Mouse (Mus musculus) kidney, adult 18-20 months (tissue): ENCODE measurements around the gene Rasgef1b.
A peak's percentile ranks its signal among the peaks of the same experiment; 100 is the strongest.

ENCODE experiments used
- DNase-seq: peaks from one replicate; pipeline ENCODE4 v3.0.0; 2021

Gene Rasgef1b

DNA sequence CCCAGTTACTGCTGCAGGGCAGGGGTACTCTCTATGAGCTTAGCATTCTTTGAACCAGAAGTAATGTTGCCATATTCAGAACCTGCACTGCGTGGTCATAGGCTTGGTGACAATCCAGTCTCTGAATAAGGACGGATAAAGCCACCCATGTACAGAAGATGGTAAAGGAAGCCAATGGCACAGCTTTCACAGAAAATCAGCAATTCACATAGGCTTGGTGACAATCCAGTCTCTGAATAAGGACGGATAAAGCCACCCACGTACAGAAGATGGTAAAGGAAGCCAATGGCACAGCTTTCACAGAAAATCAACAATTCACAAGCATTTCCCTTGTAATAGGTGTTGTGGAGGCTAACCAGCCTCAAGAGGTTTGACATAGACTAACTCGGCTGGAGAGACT is 245.7 kb downstream of the Rasgef1b start:
- DNase-seq, result no peak

DNA sequence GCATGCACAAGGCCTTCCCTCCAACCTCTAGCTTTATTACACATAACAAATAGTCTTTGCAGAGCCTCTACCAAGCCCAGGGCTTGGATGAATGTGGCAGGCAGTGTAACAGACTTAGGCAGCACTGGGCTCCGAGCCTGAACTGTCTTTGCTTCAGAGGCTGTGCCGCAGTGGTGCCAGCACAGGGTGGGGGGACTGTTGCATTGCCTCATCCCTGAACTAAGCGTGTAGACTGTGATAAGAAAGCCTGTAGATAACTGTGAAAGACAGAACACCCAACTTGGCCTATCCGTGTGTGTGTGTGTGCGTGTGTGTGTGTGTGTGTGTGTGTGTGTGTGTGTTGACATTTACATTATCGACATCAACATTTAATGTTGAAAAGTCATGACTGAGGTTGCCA is 246.3 kb downstream of the Rasgef1b start:
- DNase-seq, result no peak

DNA sequence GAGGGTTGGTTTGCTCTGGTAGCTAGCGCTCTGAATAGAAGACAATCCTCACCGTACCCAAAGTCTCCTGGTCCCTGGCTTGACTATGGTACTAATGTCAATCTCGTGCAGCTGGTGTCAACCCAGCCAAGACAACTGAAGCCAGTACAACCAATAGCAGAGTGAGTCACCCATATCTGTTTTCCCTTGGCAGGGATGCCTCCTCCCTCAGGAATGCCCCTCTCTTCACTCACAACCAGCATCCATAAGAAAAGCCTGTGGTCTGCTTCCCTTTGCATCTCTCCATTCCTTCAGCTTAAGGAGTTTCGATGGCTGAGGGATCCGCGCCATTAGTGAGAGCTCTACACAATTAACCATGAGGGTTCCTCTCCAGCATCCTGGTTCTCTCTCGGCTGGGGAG is 246.8 kb downstream of the Rasgef1b start:
- no peak for DNase-seq

DNA sequence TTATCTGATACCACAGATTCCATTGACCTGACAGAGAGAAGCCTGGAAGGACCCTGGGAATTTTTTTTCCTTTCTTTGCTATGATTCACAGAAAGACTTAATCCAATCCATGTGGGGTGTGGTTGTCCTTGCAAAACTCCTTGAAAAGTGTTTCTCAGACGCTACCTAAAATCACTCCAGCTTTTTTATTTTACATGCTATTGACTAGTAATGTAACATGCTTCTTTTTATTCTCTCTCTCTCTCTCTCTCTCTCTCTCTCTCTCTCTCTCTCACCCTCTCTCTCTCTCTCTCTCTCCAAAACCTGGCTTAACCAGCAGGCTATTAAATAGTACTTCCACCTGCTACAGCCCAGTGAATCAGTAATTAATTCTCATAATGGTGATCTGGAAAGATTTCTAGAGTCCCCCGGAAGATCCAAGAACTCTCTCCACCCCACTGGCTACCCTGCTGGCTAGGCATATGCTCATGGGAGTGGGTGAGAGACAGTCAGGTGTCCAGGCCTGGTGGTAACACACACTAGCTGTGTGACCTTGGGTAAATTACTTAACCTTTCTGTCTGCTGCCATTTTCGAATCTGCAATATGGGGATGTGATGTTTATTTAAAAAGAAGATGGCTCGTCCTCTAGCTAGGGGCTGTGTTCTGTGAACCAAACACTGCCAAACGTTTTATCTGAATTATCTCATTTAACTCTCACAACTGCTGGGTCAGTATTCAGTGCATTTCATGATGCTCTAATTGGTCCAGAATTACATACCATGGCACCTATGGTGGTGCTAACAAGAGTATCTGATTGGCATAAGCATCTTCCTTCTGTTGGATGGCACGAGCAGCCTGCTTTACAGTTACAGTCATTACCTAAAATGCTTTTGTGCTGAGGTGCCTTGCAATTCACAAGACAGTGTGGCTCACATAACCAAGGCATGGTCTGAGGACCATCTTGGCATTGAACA is 248.5 kb downstream of the Rasgef1b start:
- DNase-seq, result no peak

DNA sequence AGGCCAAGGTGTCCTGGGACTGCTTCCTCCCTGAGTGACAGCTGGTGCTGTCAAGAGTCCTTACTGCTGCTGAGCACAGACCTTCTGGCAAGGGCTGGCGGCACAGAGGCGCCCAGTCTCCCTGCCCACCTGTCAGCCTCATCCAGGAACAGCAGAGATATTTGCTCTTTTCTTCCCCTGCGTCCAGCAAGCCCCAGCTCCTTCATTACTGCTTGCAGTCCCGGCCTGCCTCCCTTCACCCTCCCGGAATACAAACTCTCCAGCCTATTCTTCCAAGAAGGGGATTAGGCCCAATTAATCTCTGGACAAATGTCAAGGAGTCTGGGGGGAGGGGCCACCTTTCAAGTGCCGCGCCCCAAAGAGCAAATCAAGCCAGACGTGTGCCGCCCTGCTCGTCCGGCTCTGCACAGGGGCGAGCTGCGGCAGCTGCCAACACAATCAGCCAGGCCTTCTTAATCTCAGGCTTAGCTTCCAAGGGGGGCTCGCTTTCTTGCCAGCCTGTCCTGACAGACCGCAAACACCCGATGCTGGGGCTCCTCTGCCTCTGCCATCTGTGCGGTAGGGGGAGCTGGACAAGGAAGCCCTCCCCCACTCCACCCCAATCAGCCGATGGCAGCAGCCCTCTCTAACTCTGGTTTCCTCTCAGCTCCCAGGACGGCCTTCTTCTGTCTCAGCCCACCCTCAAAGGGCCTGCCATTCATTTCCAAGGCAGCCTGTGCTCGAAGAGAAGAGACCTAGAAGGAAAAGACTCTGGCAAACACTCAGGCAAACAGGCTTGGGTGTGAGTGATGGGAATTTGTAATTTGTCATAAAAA is 249.4 kb downstream of the Rasgef1b start:
- peak; percentile 20 for DNase-seq

DNA sequence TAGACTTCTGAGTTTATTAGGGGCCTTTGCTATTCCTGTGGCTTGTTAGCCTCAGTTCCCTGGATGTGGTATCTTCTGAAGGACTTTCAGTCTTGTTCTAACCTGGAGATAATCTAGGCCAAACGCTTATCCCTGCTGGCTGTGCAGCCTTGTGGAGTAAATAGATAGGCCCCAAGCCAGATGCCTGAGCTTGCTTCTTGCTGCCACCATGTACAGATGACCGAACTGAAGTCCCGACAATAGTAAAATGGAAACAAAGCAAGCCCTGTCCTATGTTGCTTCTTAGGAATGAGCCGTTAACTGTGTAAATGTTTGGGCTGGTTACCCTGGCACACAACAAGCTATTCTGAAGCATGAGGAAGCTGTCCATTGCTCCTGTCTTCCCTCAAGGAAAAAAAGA is 250.1 kb downstream of the Rasgef1b start:
- DNase-seq, result no peak

DNA sequence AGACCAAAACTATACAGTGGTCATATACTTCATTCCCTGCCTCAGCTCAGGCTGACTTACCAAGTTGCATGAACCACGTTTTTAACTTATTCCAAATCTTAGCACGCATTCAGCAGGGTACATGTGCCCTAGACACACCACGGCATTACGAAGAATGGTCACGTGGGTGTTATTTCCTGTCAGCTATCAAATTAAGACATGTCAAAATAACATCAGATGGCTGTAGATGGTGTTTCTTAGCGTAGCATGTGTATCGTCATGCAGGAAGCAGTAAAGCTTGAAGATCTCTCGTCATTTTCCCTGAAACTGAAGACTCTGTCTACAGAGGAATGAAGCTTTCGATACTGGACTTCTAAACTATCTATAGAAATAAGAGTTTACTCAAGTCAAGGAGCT is 251.4 kb downstream of the Rasgef1b start:
- no peak for DNase-seq

DNA sequence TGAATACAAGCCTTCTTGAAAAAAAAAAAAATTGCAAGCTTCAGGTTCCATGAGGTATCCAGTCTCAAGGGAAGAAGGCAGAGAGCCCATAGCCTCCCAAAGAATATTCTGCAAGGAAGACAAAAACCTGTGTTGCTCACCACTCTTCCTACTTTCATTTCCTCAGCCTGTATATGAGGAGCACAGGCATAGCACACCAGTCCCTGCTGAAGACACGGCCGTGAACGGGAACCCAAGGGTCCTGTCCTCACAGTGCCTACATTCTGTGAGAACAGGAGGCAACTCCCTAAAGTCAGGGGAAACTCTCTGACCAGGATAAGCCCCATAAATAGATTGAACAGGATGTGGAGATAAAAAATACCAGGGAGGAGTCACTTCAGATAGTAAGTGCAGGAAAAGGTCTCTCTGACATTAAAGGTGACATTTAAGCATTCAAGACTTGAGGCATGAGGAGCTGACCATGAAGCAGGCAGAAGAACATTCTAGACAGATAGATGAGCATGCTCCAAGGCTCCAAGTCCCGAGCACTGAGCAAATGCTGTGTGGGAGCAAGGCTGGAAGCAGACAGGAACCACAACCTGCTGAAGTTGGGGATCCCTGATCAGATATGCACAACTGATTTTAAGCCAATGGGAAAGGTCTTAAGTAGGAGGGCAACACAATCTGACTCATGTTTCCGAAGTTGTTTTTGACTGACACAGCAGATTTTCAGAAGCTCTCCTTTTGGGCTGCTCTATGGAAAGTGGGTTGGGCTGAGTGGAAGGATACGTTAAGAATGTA is 252.0 kb downstream of the Rasgef1b start:
- no peak for DNase-seq

DNA sequence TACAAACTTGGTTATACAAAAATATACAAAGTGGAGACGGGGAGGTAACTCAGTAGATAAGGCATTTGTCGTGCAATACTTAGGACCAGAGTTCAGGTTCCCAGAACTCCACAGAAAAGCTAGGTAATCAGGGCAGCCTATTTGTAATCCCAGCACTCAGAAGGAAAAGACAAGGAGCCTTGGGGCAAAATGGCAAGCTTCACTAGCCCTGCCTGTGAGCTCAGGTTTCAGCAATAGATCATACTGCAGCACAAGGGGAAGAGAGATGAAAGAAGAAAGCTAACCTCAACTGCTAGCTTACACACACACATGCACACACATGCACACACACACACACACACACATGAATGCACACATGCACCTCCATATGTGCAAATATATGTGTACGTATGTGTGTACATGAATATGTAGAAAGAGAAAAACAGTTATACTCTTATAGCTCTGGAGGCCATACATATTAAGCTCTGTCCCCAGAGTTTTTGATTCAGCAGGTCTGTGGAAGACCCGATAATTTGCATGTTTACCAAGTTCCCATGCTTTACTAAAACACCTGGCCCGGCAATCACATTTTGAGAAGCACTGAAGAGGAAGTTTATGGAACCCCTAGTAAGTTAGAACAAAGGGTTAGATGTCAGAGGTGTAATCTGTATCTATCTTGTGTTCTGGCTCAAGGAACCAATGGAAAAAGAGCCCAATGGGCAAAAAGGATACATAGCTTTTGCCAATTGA is 256.1 kb downstream of the Rasgef1b start:
- no peak for DNase-seq

DNA sequence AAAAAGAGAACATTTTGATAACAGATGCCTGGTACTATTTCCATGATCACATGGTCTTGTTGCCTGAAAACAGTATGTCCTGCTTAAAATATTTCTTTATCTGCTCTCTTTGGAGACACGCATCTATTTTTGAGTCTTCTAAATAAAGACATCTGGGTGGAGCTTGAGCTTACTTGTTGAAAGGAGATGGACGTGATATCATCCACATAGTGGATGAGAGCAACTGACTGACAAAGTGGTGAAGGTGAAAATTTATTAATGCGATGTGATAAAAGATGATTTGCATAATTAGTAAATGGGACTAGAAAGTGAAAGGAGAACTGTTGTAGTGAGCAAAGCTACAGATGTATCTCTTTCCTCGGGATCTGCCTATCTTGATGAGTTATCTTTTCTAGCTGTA is 257.1 kb downstream of the Rasgef1b start:
- DNase-seq, result no peak

DNA sequence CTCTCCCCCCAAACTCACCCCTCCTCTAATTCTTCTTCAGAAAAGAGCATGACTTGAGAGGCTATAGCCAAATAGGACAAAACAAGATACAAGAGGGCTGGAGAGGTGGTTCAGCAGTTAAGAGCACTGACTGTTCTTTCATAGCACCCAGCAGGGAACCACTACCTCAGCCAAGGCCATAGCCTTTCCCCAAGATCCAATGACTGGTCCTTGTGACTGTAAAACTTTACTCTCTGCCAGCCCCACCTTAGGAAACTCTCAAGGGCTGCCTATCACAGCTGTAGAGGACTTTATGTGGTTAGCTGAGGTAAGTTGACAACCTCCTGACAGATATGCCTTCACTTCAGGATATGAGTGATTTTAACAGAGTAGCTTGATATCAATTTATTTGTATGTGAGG is 258.3 kb downstream of the Rasgef1b start:
- DNase-seq, result no peak

DNA sequence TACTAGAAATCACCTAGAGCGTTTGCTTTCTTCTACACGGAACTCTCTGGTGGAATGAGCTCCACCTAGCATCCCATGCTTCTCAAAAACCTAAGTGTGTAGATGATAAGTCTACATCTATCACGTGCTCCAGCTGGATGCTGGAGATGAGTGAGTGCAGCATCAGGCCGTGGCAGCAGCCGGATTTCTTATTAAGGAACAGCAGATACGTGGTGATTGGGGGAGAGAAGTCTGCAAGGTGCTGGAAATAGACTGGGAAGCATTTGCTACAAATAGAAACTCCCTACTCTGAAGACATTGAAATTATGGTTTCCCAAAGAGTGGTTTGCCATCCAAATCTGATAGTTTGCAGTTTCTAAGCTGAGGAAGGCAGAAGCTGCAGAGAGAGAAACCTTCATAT is 269.9 kb downstream of the Rasgef1b start:
- DNase-seq, result no peak

DNA sequence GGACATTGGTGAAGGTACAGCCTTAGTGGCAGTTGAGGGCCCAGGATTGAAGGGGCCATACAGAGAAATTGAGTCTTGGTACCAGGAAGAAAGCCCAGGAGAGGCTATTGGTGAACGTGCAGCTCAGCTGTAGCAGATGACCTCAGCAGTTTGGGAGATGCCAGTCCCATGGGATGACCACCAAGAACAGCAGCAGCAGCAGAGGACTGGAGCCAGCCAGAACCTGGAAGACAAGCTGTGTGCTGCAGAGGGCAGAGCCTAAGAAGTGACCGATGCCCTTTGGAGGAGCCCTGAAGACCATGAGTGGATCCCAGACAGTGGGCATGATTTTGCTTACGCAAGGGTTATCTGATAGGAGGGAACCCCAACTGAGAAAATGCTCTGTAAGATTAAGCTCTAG is 271.6 kb downstream of the Rasgef1b start:
- no peak for DNase-seq

DNA sequence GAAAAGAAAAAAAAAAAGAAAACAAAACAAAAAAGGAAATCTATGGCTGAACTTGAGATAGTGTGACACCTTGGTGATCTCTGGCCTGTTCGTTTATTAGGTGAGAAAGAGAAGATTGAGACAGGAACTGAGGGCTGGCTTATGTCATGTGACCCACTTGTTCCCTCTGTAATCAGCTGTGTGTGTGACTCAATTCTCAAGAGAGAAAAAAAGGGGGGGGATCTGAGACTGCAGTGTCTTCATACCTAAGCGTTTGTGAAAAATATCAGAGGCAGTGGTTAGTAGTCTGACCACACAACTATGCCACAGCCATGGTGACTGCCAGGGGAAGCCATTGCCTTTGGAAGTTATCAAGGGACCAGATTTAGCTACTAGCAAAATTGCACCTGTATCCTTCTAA is 276.9 kb downstream of the Rasgef1b start:
- no peak for DNase-seq

DNA sequence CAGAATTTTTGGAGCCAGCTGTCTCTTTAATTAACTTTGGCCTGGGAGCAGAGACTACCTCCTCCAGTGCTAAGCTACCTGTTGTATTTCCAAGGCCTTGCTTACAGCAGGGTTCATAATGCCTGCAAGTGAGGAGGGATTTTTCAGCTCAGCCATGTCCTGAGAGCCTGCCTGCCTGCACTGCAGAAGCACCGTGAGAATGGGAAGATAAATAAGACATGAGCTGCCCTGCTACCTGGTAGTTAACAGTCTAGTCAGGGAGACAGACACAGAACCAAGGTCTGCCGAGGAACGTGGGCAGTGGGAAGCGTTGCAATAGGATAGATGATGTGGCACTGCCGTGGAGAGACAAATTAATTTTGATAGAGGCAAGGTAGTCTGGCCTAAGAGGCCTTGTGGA is 277.4 kb downstream of the Rasgef1b start:
- DNase-seq, result no peak

DNA sequence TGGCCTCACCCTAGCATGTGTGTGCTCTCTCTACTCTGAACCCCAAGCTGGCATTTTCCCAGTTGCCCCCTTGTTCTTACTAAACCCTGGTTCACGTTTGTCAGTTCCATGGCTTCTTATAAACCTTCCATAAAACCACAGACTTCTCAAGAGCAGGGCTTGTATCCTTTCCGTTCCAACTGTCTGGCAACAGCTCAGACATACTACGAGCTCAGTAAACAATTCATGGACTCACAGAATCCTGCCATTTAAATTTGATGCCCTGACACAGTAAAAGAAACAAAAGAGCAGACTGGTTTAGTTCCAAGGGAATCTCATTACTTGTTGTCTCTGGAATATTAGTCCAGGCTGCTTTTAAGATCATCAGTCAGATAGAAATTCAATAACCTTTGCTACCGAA is 277.9 kb downstream of the Rasgef1b start:
- DNase-seq, result no peak

DNA sequence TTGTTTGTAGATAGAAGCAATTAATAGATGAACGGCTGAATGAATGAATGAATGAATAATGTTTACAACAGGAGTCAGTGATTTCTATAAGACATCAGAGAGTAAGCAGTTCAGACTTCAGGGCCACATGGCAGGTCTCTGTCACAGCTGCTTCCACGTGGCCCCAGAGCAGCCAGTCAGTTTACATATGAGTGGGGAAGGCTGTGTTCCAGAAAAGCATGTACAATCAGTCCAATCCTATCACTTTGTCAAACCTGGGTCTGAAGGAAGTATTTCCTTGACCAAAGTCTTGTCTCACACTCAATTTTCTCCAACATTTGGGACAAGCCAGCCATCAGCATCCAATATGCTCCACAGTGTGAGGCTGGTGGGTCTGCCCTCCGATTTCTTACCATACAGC is 278.4 kb downstream of the Rasgef1b start:
- no peak for DNase-seq

DNA sequence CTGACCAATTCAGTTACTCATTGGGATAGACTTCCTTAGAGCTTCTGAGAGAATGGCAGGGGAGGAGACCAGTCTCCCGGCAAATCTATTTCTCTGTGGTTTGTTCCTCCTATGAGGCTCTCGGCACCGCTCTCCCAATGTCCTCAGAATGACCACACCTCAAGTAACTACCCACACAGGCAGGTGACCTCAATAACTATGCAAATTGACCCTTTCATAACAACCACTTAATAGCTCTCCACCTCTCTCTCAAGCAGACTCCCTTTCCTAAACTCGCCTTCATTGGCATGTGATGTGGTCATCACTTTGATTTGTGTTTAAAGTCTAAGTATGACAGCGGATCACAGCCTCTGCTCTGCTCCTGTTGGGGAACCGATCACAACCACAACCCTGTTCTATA is 281.4 kb downstream of the Rasgef1b start:
- DNase-seq, result no peak

DNA sequence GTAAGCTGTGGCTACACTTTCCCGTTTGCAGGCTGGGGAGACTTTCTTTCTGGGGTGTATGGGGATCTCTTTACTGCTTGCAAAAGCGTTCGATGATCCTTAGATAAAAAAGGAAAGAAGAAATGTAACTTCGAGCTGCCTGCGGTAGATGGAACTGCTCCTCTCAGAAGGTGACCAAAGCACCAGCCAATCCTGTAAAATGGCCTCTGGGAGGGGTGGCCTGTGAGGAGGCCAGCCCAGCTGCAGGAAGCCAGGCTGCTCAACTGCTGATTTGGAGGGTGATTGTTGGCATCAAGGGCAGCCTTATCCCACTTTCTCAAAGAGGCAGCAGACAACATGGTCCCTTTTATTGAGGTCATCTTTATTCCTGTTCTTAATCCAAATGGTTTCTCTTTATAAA is 283.6 kb downstream of the Rasgef1b start:
- DNase-seq, result no peak

DNA sequence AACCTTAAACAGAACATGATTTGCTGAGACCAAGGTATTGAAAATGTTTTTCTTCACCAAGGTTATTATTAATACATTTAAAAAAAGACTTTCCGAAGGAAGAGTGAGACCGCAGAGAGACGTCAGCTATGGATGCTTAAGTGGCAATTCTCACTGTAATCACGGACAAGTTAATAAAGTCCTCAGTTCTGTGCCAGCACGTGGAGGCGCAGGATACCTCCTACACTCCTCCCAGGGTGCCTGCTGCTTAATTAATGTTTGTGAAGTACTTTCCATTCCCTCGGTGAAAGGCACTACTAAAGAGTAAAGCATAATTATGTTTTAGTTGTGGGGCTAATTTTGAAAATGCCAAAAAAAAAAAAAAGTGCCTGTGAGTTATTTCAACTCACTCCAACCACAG is 284.1 kb downstream of the Rasgef1b start:
- no peak for DNase-seq

DNA sequence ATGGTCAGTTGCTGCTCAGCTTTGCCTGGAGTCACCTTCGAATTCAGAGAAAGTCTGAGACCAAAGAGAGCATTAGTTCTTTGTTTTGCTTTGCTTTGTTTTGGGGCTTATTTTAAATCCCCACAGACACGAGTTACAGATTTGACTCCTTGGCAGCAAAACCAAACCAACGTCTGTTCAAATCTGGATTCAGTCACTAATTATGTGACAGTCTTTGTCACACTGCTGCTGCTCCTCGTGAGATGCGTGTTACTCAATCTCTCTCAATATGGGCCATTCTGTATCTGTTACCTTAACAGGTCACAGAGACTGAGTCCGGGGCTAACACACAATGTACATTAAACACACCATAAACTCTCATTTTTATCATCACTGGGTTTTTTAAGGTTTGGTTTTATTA is 288.8 kb downstream of the Rasgef1b start:
- no peak for DNase-seq

DNA sequence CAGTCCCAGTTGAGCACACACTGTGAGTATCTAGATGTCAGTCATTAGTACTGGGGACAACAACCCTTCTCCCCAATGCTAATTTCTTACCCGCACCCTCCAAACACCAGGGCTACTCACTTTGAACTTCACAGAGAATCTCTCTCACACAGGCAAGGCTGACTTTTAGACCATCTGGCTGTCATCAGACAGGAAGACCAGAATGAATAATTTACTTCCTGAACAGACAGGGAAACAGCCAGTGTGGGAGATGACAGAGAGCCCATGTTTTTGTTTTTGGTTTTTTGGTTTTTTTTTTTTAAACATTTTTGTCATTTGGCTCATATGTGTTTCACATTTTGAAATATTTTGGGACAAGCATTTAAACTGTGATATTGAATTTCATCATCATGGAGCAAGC is 290.3 kb downstream of the Rasgef1b start:
- no peak for DNase-seq

DNA sequence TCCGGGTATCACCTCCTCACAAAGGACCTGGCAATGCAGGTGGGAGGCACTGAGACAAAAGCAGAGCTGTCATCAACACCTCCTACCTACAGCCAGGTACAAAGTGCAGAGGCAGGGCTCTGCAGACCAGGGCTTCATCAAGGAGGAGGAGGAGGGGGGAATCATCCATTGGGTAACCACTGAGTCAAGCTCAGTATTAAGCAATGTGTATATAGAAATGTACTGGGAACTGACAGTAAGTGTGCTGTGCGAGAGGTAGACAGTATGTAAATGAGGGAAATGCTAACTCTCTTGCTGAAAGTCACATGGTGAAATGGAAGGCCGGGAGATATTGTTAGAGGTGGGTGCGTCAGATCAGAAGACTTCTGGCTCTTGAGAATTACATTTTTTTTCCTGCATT is 294.6 kb downstream of the Rasgef1b start:
- no peak for DNase-seq
